Mouse (Mus musculus) C2C12 (cell line): ENCODE results near the gene Olfr1180.

Source experiments
- CTCF ChIP-seq: IDR thresholded peaks from one replicate; pipeline ENCODE4 v1.5.1; 2011; ENCODE audit not compliant: control insufficient read depth, insufficient read depth, insufficient read length
- MAX ChIP-seq: IDR thresholded peaks from one replicate; pipeline ENCODE4 v1.6.1; 2011; ENCODE audit warnings: mild to moderate bottlenecking, control low read depth

GRCm38 (mm10) chr2:88419051-88419450 is at the start of gene Olfr1180:
- TF ChIP-seq MAX (no peak), CTCF (no peak)
